Mouse (Mus musculus) lung, postnatal 0 days (tissue): Measurements from ENCODE around the gene Sod1. TPM values are rescaled to one million over a fixed set of nuclear protein-coding genes. Genes with fewer than 3 reads are reported as not detected.
"Not testable (repeated sequence)": the region's sequence is repeated elsewhere in the genome, so short reads cannot be mapped to it uniquely, and the experiment has no call there.

Experiments
- ATAC-seq: fragments of 200-750 bp; cut with Nextera tagmentation; 2 replicates; pipeline ENCODE4 v1.8.0; 2017; ENCODE audit warnings: moderate library complexity
- DNase-seq: peaks from one replicate; pipeline ENCODE4 v3.0.0-alpha.2; 2016; ENCODE audit warnings: low spot score
- H3K27ac ChIP-seq: fragments of 300-500 bp; sonication (generic); 2 replicates; pipeline ENCODE4 v1.5.1; 2014; ENCODE audit warnings: antibody characterized with exemption, mild to moderate bottlenecking, low read length, mixed read lengths
- H3K27me3 ChIP-seq: fragments of 300-500 bp; sonication (generic); replicated peaks from 2 replicates; pipeline ENCODE4 v1.6.1; 2014; ENCODE audit warnings: low read length, mixed read lengths; ENCODE audit not compliant: insufficient read depth
- H3K36me3 ChIP-seq: fragments of 300-500 bp; sonication (generic); 2 replicates; pipeline ENCODE4 v1.6.1; 2014; ENCODE audit warnings: low read length, mixed read lengths; ENCODE audit not compliant: insufficient read depth
- H3K4me1 ChIP-seq: fragments of 300-500 bp; sonication (generic); 2 replicates; pipeline ENCODE4 v1.6.1; 2014; ENCODE audit warnings: antibody characterized with exemption, low read depth, low read length, mixed read lengths; ENCODE audit not compliant: insufficient read depth
- H3K4me2 ChIP-seq: fragments of 300-500 bp; sonication (generic); replicated peaks from 2 replicates; pipeline ENCODE4 v1.6.1; 2014; ENCODE audit warnings: low read depth, mild to moderate bottlenecking, low read length, moderate library complexity, mixed read lengths
- H3K4me3 ChIP-seq: fragments of 300-500 bp; sonication (generic); 2 replicates; pipeline ENCODE4 v1.5.1; 2014; ENCODE audit warnings: low read depth, low read length
- H3K9ac ChIP-seq: fragments of 300-500 bp; sonication (generic); replicated peaks from 2 replicates; pipeline ENCODE4 v1.6.1; 2014; ENCODE audit warnings: low read depth, mild to moderate bottlenecking
- H3K9me3 ChIP-seq: fragments of 300-500 bp; sonication (generic); 2 replicates; pipeline ENCODE4 v1.6.1; 2016; ENCODE audit warnings: low read length, mixed read lengths
- CTCF ChIP-seq: IDR thresholded peaks from 2 replicates; pipeline ENCODE4 v1.5.1; 2016; ENCODE audit warnings: antibody characterized with exemption, mild to moderate bottlenecking
- EP300 ChIP-seq: IDR thresholded peaks from 2 replicates; pipeline ENCODE4 v1.6.1; 2016; ENCODE audit warnings: antibody characterized with exemption, mild to moderate bottlenecking, control low read depth
- WGBS: fragments of 180-500 bp; shearing (Covaris S2); extraction: QIAGEN DNeasy Blood & Tissue Kit; methylation state at CpG from one replicate; pipeline ENCODE4 v1.1.7; 2014; 5-methylcytosine and 5-hydroxymethylcytosine counted together
- polyA plus RNA-seq: library from polyadenylated mRNA; unstranded; fragments of >200 nt; fragmentation: Nextera tagmentation; extraction: Ambion mirVana; gene quantifications from 2 replicates; pipeline ENCODE4 v1.2.1, GENCODE M21; 2015

Gene Sod1
- polyA plus RNA-seq, 1 experiment from 2014 or later = 1,843 TPM

DNA sequence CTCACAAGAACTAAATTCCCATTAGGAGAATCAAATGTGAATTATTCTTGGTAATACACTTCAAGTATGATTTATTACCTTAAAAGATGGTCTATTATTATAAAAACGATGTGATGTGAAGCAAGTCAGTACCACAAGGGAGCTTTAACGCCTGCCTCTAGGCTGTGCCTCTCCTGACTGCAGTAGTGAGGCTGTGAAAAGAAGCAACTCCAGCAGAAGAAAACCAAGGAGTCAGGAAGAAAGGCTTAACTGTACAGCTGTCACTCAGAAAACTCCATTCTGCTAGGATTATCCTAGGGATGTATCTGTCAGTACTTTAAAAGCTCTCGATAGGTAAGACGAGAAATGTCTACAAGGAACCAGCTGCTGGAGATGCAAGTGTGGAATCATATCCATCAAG is 21.3 kb downstream of the Sod1 start:
- H3K9ac ChIP-seq = no peak overlapping the region
- DNase-seq (no peak), ATAC-seq (no peak)
- no peaks in the 10 kb centered on the region for H3K4me1 ChIP-seq
- 89% methylated on average over 4 of the region's 4 CpGs for WGBS
- TF ChIP-seq EP300 = no peak
- no peak for TF ChIP-seq CTCF
- H3K4me3 ChIP-seq = no peak overlapping the region
- H3K36me3 ChIP-seq = peaks cover 32% of the 10 kb centered on the region; the same call in 1 of the 2 replicates
- H3K27me3 ChIP-seq = no peaks in the 10 kb centered on the region
- H3K27ac ChIP-seq = no peak overlapping the region
- no peaks in the 10 kb centered on the region for H3K9me3 ChIP-seq
- H3K4me2 ChIP-seq = no peak overlapping the region

- Histone ChIP-seq H3K4me2 (no peak overlapping the region), H3K27me3 (no peaks in the 10 kb centered on the region), H3K36me3 (peaks cover 38% of the 10 kb centered on the region; the same call in 1 of the 2 replicates), H3K9ac (no peak overlapping the region), H3K4me1 (no peaks in the 10 kb centered on the region), H3K9me3 (no peaks in the 10 kb centered on the region), H3K4me3 (no peak overlapping the region), H3K27ac (no peak overlapping the region)
- no peak for DNase-seq
- WGBS = 68% methylated on average over 17 of the region's 17 CpGs
- no peak; the same call in 1 of the 2 replicates for ATAC-seq
- TF ChIP-seq EP300 (no peak), CTCF (no peak)
Measured at GRCm38 (mm10) chr16:90242426-90243304, 22.1 kb downstream of the Sod1 start.

DNA sequence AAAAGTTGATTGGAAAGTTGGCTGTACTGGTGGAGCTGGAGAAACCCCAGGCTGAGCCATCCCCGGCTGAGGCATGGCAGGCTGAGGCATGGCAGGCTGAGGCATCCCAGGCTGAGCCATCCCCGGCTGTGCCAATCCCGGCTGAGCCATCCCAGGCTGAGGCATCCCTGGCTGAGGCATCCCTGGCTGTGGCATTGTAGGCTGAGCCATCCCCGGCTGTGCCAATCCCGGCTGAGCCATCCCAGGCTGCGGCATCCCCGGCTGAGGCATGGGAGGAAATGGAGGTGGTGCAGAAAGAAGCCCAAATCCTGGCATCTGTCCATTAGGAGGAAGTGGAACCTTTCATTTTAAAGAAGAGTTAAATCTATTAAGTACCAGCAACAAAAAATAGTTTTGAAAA is 29.5 kb downstream of the Sod1 start:
- H3K4me3 ChIP-seq = no peak overlapping the region
- H3K9me3 ChIP-seq = no peaks in the 10 kb centered on the region
- no peaks in the 10 kb centered on the region for H3K4me1 ChIP-seq
- no peak overlapping the region for H3K9ac ChIP-seq
- DNase-seq (no peak), ATAC-seq (no peak)
- H3K4me2 ChIP-seq = no peak overlapping the region
- H3K27me3 ChIP-seq = no peaks in the 10 kb centered on the region
- no peak overlapping the region for H3K27ac ChIP-seq
- no peak for TF ChIP-seq CTCF
- TF ChIP-seq EP300 = no peak
- H3K36me3 ChIP-seq = peaks cover 50% of the 10 kb centered on the region
- 90% methylated on average over 7 of the region's 7 CpGs for WGBS

GRCm38 (mm10) chr16:90251256-90251655 is 30.7 kb downstream of the Sod1 start:
- H3K4me3 ChIP-seq, H3K27me3 ChIP-seq, H3K27ac ChIP-seq, ATAC-seq, H3K4me2 ChIP-seq, H3K4me1 ChIP-seq, H3K9me3 ChIP-seq, DNase-seq, H3K9ac ChIP-seq: not testable (repeated sequence)
- WGBS = 85% methylated on average over 3 of the region's 3 CpGs
- H3K36me3 ChIP-seq = peaks cover 42% of the 10 kb centered on the region

DNA sequence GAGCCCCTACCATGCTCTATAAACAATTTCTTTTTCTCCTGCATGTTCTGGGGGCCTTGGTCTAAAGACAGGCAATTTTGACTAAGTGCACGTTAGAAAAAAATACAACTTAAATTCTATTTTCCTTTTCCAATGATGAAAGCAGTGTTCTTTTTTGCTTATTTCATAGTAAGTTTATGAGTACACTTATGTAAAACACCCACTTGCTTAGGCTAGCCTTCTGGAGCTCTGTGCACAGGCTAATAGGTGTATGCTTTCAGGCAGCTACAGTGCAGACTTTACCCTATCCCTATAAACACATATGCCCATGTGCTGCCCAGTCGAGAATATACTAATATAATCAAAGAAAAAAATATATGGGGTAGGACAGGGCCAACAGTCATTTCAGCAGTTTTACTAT is 32.0 kb downstream of the Sod1 start:
- Histone ChIP-seq H3K4me1 (no peaks in the 10 kb centered on the region), H3K36me3 (peaks cover 49% of the 10 kb centered on the region), H3K4me3 (no peak overlapping the region), H3K9ac (no peak overlapping the region), H3K9me3 (no peaks in the 10 kb centered on the region), H3K27me3 (no peaks in the 10 kb centered on the region), H3K4me2 (no peak overlapping the region), H3K27ac (no peak overlapping the region)
- DNase-seq = no peak
- 92% methylated on average over 2 of the region's 2 CpGs for WGBS
- TF ChIP-seq CTCF (no peak), EP300 (no peak)
- ATAC-seq = no peak

DNA sequence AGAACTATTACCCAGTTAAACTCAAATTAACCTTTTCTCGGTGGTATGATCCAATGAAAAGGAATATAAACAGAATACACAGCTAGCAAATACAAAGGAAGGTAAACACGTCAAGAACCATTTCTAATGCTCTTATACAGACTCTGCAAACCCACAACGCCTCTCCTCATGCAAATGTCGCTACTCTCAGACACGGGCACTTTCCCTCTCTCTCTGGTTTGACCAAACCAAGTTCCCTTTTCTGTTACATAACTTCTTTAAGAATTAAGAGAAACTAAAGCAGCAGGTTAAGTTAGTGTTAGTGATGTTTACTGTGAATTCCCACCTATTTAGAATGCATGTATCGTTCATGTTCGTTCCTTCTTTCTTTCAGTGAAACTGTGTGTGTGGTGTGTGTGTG is 38.4 kb downstream of the Sod1 start:
- DNase-seq = no peak
- Histone ChIP-seq H3K27me3 (no peaks in the 10 kb centered on the region), H3K27ac (no peak overlapping the region), H3K36me3 (peaks cover 24% of the 10 kb centered on the region; the same call in 1 of the 2 replicates), H3K4me1 (no peaks in the 10 kb centered on the region), H3K4me2 (no peak overlapping the region), H3K9ac (no peak overlapping the region), H3K9me3 (no peaks in the 10 kb centered on the region), H3K4me3 (no peak overlapping the region)
- ATAC-seq = no peak
- WGBS = 78% methylated on average over 7 of the region's 7 CpGs
- TF ChIP-seq EP300 (no peak), CTCF (no peak)
